Mouse (Mus musculus): Measurements from ENCODE around the gene Sbf1.

Gene Sbf1

GRCm38 (mm10) chr15:89282546-89282945, 32.6 kb downstream of the Sbf1 start:
- DNase-seq = no peak

GRCm38 (mm10) chr15:89277366-89277765, 37.7 kb downstream of the Sbf1 start:
- no peak for DNase-seq

GRCm38 (mm10) chr15:89275497-89275896, 39.6 kb downstream of the Sbf1 start:
- peak in 1 of 2 experiments; percentile 51 for DNase-seq

GRCm38 (mm10) chr15:89264485-89264884, 50.6 kb downstream of the Sbf1 start:
- DNase-seq = no peak

- no peak for DNase-seq
Measured at GRCm38 (mm10) chr15:89258997-89259396, 56.1 kb downstream of the Sbf1 start.

- no peak for DNase-seq
Measured at GRCm38 (mm10) chr15:89255330-89255729, 59.8 kb downstream of the Sbf1 start.

GRCm38 (mm10) chr15:89249063-89249462, 66.0 kb downstream of the Sbf1 start:
- no peak for DNase-seq

GRCm38 (mm10) chr15:89241025-89241424, 74.1 kb downstream of the Sbf1 start:
- DNase-seq = peak; percentile 20 to 26

- no peak for DNase-seq
Measured at GRCm38 (mm10) chr15:89239751-89240392, 75.2 kb downstream of the Sbf1 start.

All from cerebellum, postnatal 10 days (tissue).